Mouse (Mus musculus) central nervous system, embryonic 18 days (tissue): ENCODE data around the gene Mast4. TPM values are rescaled to one million over a fixed set of nuclear protein-coding genes. Genes with fewer than 3 reads are reported as not detected.

ENCODE experiments used
- polyA plus RNA-seq: library from polyadenylated mRNA; depleted of rRNA; stranded (reverse); fragments of >200 nt; gene quantifications from 2 replicates; pipeline ENCODE4 v1.2.3, GENCODE M21; 2012; rRNA removed

Gene Mast4
- 11.6 and 14.6 TPM in 2 replicates for polyA plus RNA-seq

DNA sequence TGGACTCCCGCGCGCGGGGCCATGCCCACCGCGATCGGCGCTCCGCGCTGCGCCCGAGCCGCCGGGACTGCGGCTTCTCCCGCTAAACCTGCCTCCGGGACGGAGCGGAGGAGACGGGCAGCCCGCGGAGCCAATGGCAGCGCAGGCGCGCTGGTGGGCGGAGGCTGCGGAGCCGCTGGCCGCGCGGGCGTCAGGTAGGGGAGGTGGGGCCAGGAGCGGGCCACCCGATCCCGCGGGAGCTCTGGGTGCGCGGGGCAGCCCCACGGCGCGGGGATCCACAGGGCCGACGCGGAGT is at the start of gene Mast4:
TSS of gene Mast4 (minus strand) at position 106 of the 295 bp plus-strand sequence.

DNA sequence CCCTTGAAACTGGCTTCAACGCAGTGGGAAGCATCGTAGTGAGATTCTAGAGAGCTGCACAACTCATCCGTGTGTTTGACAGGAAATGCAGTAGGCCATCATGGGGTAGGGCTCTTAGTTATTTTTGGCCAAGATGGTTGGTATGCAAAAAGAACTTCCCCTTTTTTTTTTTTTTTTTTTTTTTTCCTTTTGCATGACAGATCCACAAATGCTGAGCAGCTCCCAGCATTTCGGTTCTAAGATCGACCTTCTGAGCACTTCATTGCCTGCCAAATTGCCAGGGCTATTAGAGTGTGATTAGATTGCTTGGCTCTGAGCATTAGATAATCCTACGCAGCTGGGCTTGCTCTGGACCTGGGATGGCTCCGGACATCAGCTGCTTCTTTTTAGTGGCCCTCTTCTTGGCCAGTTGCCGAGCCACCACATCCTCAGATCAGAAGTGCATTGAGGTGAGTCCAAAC is 640.9 kb downstream of the Mast4 start, which contains the start of gene Cd180:
TSS of gene Cd180 (plus strand) at position 218 of the 461 bp plus-strand sequence.

